Mouse (Mus musculus) left cerebral cortex, adult 2 months (tissue): ENCODE results near the gene Moxd1. TPM values are rescaled to one million over a fixed set of nuclear protein-coding genes. Genes with fewer than 3 reads are reported as not detected.
"Not testable (repeated sequence)": the region's sequence is repeated elsewhere in the genome, so short reads cannot be mapped to it uniquely, and the experiment has no call there.

Experiments used
- DNase-seq, 2 experiments: peaks; one replicate each; pipeline ENCODE4 v3.0.0; 2021 to 2022; ENCODE audit warnings: low spot score in 2 of 2, mixed read lengths in 1 of 2; ENCODE audit errors: extremely low spot score in 1 of 2
- H3K27ac ChIP-seq: fragments of 200-600 bp; 2 replicates; pipeline ENCODE4 v1.8.1; 2022
- H3K4me3 ChIP-seq: fragments of 200-600 bp; 2 replicates; pipeline ENCODE4 v1.8.1; 2022
- CTCF ChIP-seq: fragments of 200-600 bp; IDR thresholded peaks from 2 replicates; pipeline ENCODE4 v1.8.1; 2022; ENCODE audit warnings: antibody characterized with exemption, mild to moderate bottlenecking, moderate library complexity
- intact Hi-C: fragments of 180-260 bp; cut with DNase I; formaldehyde crosslinking; loops from one replicate; pipeline ENCODE4 v1.15.1; 2025
- total RNA-seq, 2 experiments: library from RNA; stranded (reverse); gene quantifications; 2 replicates each; pipeline ENCODE4 v1.2.3; 2021

Moxd1 gene
- total RNA-seq, 2 experiments from 2014 or later, result 7.7 to 9.8 TPM

DNA sequence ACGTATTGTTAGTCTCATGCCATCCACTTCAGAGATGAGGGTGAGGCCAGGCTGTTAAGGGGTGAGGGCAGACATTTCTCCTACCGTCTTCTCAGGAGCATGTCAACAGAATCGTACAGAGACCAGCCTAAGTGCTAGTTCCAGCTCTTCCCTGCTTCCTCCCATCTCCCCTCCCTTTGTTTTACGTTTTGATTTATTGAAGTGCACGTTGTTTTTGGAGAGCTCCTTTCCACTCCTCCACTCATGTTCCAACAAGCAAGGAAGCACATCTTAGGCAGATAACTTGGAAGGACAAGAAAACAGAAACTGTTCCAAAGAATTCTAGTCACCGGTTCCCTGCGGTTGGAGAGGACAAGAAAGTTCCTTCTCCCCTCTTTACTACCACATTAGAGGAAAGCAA is 52.9 kb downstream of the Moxd1 start:
- intact Hi-C loops, result no loop called here
- no peak for DNase-seq
- H3K4me3 ChIP-seq, result no peak overlapping the region
- TF ChIP-seq CTCF, result no peak
- no peak overlapping the region for H3K27ac ChIP-seq

DNA sequence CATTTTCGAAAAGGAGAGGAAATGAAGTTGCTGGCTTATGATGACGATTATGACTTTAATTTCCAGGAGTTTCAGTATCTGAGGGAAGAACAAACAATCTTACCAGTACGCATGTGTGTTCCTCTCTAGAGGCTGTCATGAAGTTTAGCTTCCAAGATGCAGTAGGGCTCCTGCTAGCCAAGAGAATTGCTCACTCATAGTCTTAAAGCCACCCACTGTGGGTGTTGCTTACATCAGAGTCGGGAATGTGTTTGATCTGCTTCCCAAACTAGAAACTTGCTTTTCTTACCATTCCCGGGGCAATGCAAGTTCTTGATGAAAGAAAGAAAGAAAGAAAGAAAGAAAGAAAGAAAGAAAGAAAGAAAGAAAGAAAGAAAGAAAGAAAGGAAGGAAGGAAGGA is 59.3 kb downstream of the Moxd1 start:
- Histone ChIP-seq H3K27ac (no peak overlapping the region), H3K4me3 (no peak overlapping the region)
- DNase-seq, result no peak
- intact Hi-C loops, result no loop called here
- no peak for TF ChIP-seq CTCF

DNA sequence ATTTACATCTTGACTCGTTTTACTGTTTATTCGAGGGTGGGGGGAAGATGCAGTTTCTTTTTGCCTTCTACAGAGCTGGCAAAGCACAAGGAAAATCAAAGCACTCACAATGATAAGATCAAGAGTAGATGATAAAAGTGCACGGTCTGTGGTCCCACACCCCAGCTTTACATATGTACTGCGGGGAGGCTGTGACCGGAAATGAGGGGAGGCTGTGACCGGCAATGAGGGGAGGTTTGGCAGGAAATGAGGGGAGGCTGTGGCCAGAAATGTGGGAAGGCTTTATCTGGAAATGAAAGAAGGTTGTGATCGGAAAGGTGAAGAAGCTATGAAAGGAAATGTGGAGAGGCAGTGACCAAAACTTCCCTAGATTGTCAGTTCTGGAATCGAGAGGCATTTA is 68.3 kb downstream of the Moxd1 start:
- no peak for TF ChIP-seq CTCF
- Histone ChIP-seq H3K27ac (no peak overlapping the region), H3K4me3 (no peak overlapping the region)
- no peak for DNase-seq
- intact Hi-C loops, result loop anchor here (10.0 kb wide), 1 partner anchor 477 kb away; no protein-coding TSS in a partner anchor

DNA sequence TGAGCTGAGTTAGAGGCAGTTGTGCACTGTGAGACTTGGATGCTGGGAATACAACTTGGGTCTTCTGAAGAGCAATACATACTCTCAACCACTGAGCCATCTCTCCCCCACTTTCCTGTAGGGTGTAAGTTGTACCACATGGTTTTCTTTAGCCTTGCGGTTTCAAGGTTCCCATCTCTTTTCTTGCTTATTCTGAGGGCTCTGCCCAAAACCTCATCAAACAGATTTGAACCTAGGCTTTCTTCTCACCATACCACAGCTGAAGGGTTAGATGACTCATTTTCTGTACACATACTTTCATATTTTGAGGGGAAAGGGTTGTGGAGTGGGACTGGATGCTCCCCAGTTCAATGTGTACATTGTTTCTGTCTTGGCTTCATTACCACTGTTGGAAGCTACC is 69.4 kb downstream of the Moxd1 start:
- DNase-seq, result no peak
- Histone ChIP-seq H3K27ac (no peak overlapping the region), H3K4me3 (no peak overlapping the region)
- TF ChIP-seq CTCF, result no peak
- intact Hi-C loops, result loop anchor here (10.0 kb wide), 1 partner anchor 478 kb away; no protein-coding TSS in a partner anchor

DNA sequence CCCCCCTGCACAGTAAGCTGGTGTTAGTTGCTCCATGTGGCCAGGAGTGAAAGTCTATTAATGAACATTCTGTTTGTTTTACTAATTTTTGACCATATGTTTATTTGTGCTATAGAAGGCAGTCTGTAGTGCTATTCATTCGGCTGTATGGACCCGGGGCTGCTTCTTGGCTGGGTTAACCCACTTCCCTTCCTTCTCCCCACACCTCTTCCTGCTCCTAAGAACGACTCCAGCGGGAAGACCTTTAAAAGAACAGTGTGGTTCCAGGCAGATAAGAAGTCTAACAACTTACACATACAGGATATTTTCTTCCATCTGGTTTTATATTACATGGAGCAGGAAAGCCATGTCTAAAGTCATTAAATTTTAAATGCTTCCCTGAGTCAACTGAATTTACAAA is 73.3 kb downstream of the Moxd1 start:
- TF ChIP-seq CTCF, result no peak
- Histone ChIP-seq H3K4me3 (no peak overlapping the region), H3K27ac (no peak overlapping the region)
- DNase-seq, result no peak
- intact Hi-C loops, result loop anchor here (5.0 to 10.0 kb wide), 2 partner anchors 124 to 482 kb away; no protein-coding TSS in a partner anchor

DNA sequence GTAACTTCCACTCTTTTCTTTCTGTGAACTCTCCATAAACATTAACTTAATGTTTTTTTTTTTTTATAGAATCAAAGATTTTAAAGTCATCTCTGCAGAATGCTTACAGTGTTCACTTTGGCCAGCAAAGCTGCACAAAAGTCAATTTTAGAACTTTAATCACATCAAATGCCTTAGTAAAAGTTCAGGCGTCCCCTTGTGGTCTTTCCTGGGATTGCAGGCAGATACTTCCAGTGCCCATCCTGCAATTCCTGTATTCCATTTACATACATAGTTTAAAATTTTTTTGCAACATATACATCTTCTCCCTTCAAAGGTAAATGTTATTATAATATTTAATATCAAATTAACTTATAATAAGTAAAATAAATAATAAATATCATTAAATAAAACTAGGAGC is 74.5 kb downstream of the Moxd1 start:
- TF ChIP-seq CTCF, result peak; percentile 91
- intact Hi-C loops, result loop anchor here (1.0 to 10.0 kb wide), 3 partner anchors 107 to 483 kb away; no protein-coding TSS in a partner anchor
- peak; percentile 21 to 48 for DNase-seq

DNA sequence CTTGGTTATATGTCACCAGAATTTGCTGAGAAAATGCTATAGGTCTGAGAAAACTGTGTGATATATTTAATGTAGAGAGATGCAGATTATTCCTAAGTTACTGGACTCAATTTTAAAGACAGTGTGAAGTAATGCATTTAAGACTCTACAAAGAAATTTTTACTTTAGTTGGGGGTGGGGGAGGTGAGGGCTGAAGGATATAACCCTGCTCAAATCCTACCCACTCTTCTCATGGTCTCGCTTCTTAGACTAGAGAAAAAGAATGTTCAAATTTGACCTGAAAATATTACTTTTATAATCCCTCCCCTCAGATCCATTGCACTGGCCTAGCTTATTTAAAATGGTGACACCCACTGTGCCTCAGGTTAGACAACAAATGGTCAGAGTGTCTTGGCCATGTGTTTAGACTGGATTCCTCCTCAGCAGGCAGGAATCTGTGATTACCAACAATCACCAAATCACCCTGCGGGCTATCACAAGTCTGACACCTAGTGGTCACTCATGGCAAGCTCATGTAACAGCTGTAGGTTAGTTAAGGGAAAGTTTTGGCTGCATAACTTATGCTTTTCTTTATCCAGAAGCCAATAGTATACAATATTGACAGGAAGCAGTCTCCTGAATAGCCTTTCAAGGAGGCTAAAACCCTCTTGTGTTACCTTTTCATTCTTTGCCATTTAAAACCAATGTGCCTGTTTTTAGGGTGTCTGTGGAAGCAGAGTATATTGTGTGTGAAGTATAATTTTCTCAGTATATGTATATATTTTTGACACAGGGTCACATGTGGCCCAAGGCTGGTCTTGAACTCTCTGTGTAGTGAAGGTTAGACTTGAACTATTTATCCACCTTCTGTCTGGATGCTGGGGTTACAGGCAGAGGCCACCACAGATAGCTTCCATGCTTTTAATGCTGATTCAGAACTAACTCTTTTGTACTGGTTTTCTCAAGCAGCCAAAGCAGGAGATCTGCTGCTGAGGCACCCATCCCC is 75.2 kb downstream of the Moxd1 start:
- TF ChIP-seq CTCF, result peak; percentile 86
- intact Hi-C loops, result loop anchor here (1.0 to 10.0 kb wide), 3 partner anchors 108 to 484 kb away; no protein-coding TSS in a partner anchor

More for the DNA sequence above, 74.5 kb downstream of the Moxd1 start:
- Histone ChIP-seq H3K4me3 (no peak overlapping the region), H3K27ac (no peak overlapping the region)

DNA sequence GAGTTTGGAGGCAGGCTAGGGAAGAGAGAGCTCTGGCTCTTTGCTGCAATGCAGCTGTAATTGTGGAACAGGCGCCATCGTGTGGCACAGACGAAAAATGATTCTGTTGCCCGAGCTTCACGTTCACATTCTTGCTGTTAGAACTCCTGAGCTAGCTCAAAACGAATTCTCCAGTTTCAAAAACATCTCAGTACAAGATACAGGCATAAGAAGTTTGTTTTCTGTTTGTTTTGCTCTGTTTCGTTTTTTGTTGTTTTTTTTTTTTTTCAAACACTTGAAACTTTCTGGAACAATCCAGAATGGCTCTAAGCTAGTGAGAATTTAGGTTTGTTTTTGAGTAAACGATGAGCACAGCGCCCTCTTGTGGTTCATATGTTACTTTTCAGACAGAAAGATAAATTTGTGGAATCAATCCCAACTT is 88.9 kb downstream of the Moxd1 start:
- peak overlapping the region; percentile 22; the same call in 1 of the 2 replicates for H3K4me3 ChIP-seq
- no peak overlapping the region for H3K27ac ChIP-seq
- peak; percentile 65 for TF ChIP-seq CTCF
- intact Hi-C loops, result loop anchor here (5.0 kb wide), 1 partner anchor 310 kb away; no protein-coding TSS in a partner anchor
- DNase-seq, result peak; percentile 69

More for the DNA sequence above, 75.2 kb downstream of the Moxd1 start:
- peak; percentile 58 to 61 for DNase-seq
- no peak overlapping the region for H3K4me3 ChIP-seq
- no peak overlapping the region for H3K27ac ChIP-seq

DNA sequence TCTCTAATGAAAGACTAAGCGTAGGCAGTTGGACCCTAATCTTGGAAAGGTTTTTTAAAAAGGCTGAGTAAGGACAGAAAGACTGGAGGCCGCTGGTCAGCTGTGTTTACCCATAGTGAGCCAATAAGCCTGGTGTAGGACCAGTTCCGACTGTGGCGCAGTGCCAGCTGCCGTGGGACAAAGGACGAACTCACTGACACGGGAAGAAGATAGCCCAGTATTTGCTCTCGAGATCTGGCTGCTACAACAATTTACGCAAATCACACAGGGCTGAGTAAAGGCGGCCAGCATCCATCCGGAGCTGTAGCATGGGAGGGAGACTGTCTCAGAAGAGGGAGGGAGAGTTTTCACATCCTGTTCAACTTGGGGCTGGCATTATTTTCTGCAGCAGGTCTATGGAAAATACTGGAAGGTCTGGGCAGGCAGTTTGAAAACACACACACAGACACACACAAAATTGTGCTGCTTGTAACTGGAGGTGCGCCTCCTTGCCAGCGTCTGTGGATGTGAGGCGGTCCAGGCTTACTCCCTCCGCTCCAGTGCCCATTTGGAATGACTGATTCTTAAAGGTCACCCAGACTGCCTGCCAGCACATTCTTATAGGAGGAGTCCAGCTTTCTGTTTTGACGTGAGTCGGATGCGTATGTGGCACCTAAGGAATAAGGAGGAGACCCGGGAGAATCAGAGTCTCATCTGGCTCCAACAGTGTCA is 94.0 kb downstream of the Moxd1 start:
- no peak overlapping the region for H3K4me3 ChIP-seq
- intact Hi-C loops, result loop anchor here (2.0 kb wide), 1 partner anchor 22 kb away; no protein-coding TSS in a partner anchor
- no peak overlapping the region for H3K27ac ChIP-seq
- TF ChIP-seq CTCF, result no peak
- DNase-seq, result peak; percentile 20 to 26

DNA sequence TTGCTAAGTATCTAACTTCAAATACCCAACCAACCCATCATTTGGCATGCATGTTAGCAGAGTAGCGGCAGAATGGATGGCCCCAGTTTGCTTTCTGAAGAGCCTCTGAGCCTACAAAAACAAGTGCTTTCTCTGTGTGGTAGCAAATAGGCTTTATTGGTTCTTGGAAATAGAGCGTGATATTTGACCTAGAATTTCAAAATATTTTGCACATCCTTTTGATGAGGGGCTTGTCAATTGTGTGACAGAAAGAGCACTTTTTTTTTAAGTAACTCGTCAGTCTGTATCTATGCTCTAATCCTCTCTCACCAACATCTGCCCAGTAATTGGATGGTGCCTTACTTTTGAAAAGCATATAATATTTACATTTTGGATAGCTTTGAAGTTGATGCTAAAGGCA is 97.0 kb downstream of the Moxd1 start:
- Histone ChIP-seq H3K27ac (no peak overlapping the region), H3K4me3 (no peak overlapping the region)
- no peak for TF ChIP-seq CTCF
- no peak for DNase-seq
- intact Hi-C loops, result no loop called here

DNA sequence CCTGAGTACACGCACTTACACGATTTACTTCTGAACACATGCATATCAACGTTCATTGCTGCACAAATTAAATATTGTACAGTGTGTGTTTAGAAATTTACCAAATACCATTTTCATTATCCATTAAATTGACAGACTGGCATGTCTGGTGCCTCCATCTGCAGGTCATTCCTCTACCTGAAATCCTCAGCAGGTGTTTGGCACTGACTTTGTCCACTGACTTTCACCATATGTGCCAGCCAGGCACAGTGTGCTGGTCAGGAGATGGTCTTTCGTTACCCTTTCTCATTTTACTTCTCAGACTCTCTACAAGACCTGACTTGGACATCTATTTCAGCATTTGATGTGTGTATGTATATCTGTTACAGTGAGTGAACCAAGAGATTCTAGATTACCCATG is 99.7 kb downstream of the Moxd1 start:
- intact Hi-C loops, result no loop called here
- no peak overlapping the region for H3K4me3 ChIP-seq
- TF ChIP-seq CTCF, result no peak
- no peak overlapping the region for H3K27ac ChIP-seq
- no peak for DNase-seq

DNA sequence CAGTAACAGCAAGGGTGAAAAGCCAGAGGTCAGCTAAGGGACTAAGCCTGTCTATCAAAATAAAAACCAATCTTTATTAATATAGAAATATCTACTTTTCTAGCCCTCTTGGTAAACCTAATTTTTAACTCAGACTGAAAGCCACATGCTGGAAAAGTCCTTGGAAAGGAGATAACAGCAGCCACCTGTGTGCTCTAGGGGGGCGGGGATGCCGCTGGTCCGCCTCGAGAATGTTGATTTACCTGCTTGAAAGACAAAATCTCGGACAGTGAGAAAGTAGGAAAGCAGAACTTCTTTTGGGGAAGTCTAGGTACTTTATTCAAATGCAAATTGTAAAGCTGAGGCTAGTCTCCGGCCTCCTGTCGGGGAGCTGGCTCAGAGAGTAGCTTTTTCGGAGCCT is 103.9 kb downstream of the Moxd1 start:
- intact Hi-C loops, result not testable (repeated sequence)

More for the DNA sequence above, 103.9 kb downstream of the Moxd1 start:
- DNase-seq, H3K27ac ChIP-seq, H3K4me3 ChIP-seq: not testable (repeated sequence)
